Mouse (Mus musculus) heart, embryonic 13.5 days (tissue): ENCODE measurements around the gene Cd300ld3. TPM values are rescaled to one million over a fixed set of nuclear protein-coding genes. Genes with fewer than 3 reads are reported as not detected.
A peak's percentile ranks its signal among the peaks of the same experiment; 100 is the strongest.

Experiments used
- ATAC-seq: fragments of 200-750 bp; cut with Nextera tagmentation; 2 replicates; pipeline ENCODE4 v1.8.0; 2017; ENCODE audit warnings: moderate TSS enrichment; ENCODE audit not compliant: insufficient number of reproducible peaks, low FRiP score, low TSS enrichment; ENCODE audit errors: extremely low read depth
- H3K27ac ChIP-seq: fragments of 300-500 bp; sonication (generic); replicated peaks from 2 replicates; pipeline ENCODE4 v1.5.1; 2015; ENCODE audit warnings: moderate library complexity, mild to moderate bottlenecking, inconsistent platforms
- H3K27me3 ChIP-seq: fragments of 300-500 bp; sonication (generic); replicated peaks from 2 replicates; pipeline ENCODE4 v1.6.1; 2015; ENCODE audit warnings: mild to moderate bottlenecking, inconsistent platforms
- H3K36me3 ChIP-seq: fragments of 300-500 bp; sonication (generic); 2 replicates; pipeline ENCODE4 v1.6.1; 2015; ENCODE audit warnings: mild to moderate bottlenecking, inconsistent platforms
- H3K4me1 ChIP-seq: fragments of 300-500 bp; sonication (generic); 2 replicates; pipeline ENCODE4 v1.6.1; 2015; ENCODE audit warnings: inconsistent platforms
- H3K4me2 ChIP-seq: fragments of 300-500 bp; sonication (generic); 2 replicates; pipeline ENCODE4 v1.6.1; 2015; ENCODE audit warnings: inconsistent platforms, mild to moderate bottlenecking, moderate library complexity
- H3K4me3 ChIP-seq: fragments of 300-500 bp; sonication (generic); 2 replicates; pipeline ENCODE4 v1.5.1; 2015; ENCODE audit warnings: moderate library complexity, mild to moderate bottlenecking, inconsistent platforms
- H3K9ac ChIP-seq: fragments of 300-500 bp; sonication (generic); 2 replicates; pipeline ENCODE4 v1.6.1; 2015; ENCODE audit warnings: inconsistent platforms, mild to moderate bottlenecking, moderate library complexity
- H3K9me3 ChIP-seq: fragments of 300-500 bp; sonication (generic); 2 replicates; pipeline ENCODE4 v1.6.1; 2016; ENCODE audit warnings: inconsistent platforms
- WGBS: fragments of 180-500 bp; shearing (Covaris S2); methylation state at CpG from one replicate; pipeline ENCODE4 v1.1.7; 2015; ENCODE audit warnings: mixed read lengths; 5-methylcytosine and 5-hydroxymethylcytosine counted together
- polyA plus RNA-seq: library from polyadenylated mRNA; unstranded; fragments of >200 nt; fragmentation: Nextera tagmentation; extraction: Ambion mirVana; gene quantifications from 2 replicates; pipeline ENCODE4 v1.2.1, GENCODE M21; 2015

Cd300ld3 gene
- polyA plus RNA-seq, 1 experiment from 2014 or later: not detected

- no peak for ATAC-seq
- 67% methylated on average over 5 of the region's 5 CpGs for WGBS
- H3K4me1 ChIP-seq: no peaks in the 10 kb centered on the region
- no peak overlapping the region for H3K4me2 ChIP-seq
- H3K9ac ChIP-seq: no peak overlapping the region
- no peak overlapping the region for H3K27ac ChIP-seq
- peaks cover 17% of the 10 kb centered on the region for H3K27me3 ChIP-seq
- H3K36me3 ChIP-seq: no peaks in the 10 kb centered on the region
- no peaks in the 10 kb centered on the region for H3K9me3 ChIP-seq
- no peak overlapping the region for H3K4me3 ChIP-seq
Measured at GRCm38 (mm10) chr11:115078680-115079079, 30.5 kb upstream of the Cd300ld3 start.

- Histone ChIP-seq H3K36me3 (no peaks in the 10 kb centered on the region), H3K9me3 (no peaks in the 10 kb centered on the region), H3K4me2 (no peak overlapping the region), H3K27me3 (peaks cover 7% of the 10 kb centered on the region), H3K9ac (no peak overlapping the region), H3K4me1 (no peaks in the 10 kb centered on the region), H3K4me3 (no peak overlapping the region), H3K27ac (no peak overlapping the region)
- WGBS: 94% methylated on average over 1 of the region's 1 CpGs
- no peak for ATAC-seq
Measured at GRCm38 (mm10) chr11:115077436-115077835, 29.2 kb upstream of the Cd300ld3 start.

- Histone ChIP-seq H3K9ac (no peak overlapping the region), H3K27me3 (0 out of 2 replicates have a peak, but pooled peaks cover 3% of the 10 kb centered on the region), H3K4me2 (no peak overlapping the region), H3K27ac (no peak overlapping the region), H3K4me3 (no peak overlapping the region), H3K9me3 (no peaks in the 10 kb centered on the region), H3K36me3 (no peaks in the 10 kb centered on the region), H3K4me1 (peaks cover 10% of the 10 kb centered on the region)
- ATAC-seq: no peak
- 36% methylated on average over 5 of the region's 5 CpGs for WGBS
Measured at GRCm38 (mm10) chr11:115075859-115076258, 27.6 kb upstream of the Cd300ld3 start.

GRCm38 (mm10) chr11:115075407-115075806, 27.2 kb upstream of the Cd300ld3 start:
- Histone ChIP-seq H3K36me3 (no peaks in the 10 kb centered on the region), H3K4me1 (peaks cover 10% of the 10 kb centered on the region), H3K4me3 (no peak overlapping the region), H3K9ac (no peak overlapping the region), H3K27ac (no peak overlapping the region), H3K9me3 (no peaks in the 10 kb centered on the region), H3K4me2 (no peak overlapping the region), H3K27me3 (0 out of 2 replicates have a peak, but pooled peaks cover 5% of the 10 kb centered on the region)
- 52% methylated on average over 7 of the region's 7 CpGs for WGBS
- ATAC-seq: no peak

GRCm38 (mm10) chr11:115073002-115073401, 24.8 kb upstream of the Cd300ld3 start:
- H3K9ac ChIP-seq: no peak overlapping the region
- no peaks in the 10 kb centered on the region for H3K36me3 ChIP-seq
- H3K27me3 ChIP-seq: peaks cover 5% of the 10 kb centered on the region; the same call in 1 of the 2 replicates
- H3K4me3 ChIP-seq: no peak overlapping the region
- peaks cover 10% of the 10 kb centered on the region for H3K4me1 ChIP-seq
- no peak overlapping the region for H3K4me2 ChIP-seq
- no peak overlapping the region for H3K27ac ChIP-seq
- ATAC-seq: no peak
- H3K9me3 ChIP-seq: no peaks in the 10 kb centered on the region
- 65% methylated on average over 5 of the region's 5 CpGs for WGBS

- WGBS: 23% methylated on average over 14 of the region's 14 CpGs
- Histone ChIP-seq H3K9ac (no peak overlapping the region), H3K4me3 (no peak overlapping the region), H3K27me3 (peaks cover 5% of the 10 kb centered on the region; the same call in 1 of the 2 replicates), H3K36me3 (no peaks in the 10 kb centered on the region), H3K9me3 (no peaks in the 10 kb centered on the region), H3K27ac (peak overlapping the region; percentile 20; the same call in 1 of the 2 replicates), H3K4me2 (peak overlapping the region; percentile 53), H3K4me1 (peaks cover 10% of the 10 kb centered on the region)
- ATAC-seq: no peak
Measured at GRCm38 (mm10) chr11:115071631-115072294, 23.6 kb upstream of the Cd300ld3 start.

GRCm38 (mm10) chr11:115071015-115071551, 22.9 kb upstream of the Cd300ld3 start:
- no peaks in the 10 kb centered on the region for H3K36me3 ChIP-seq
- ATAC-seq: no peak
- no peaks in the 10 kb centered on the region for H3K9me3 ChIP-seq
- H3K27ac ChIP-seq: no peak overlapping the region
- H3K4me2 ChIP-seq: peak overlapping the region; percentile 53
- 5% methylated on average over 9 of the region's 9 CpGs for WGBS
- no peak overlapping the region for H3K9ac ChIP-seq
- H3K27me3 ChIP-seq: peaks cover 5% of the 10 kb centered on the region; the same call in 1 of the 2 replicates
- no peak overlapping the region for H3K4me3 ChIP-seq
- peaks cover 10% of the 10 kb centered on the region for H3K4me1 ChIP-seq

- no peak overlapping the region for H3K4me2 ChIP-seq
- no peak overlapping the region for H3K4me3 ChIP-seq
- 57% methylated on average over 6 of the region's 6 CpGs for whole genome bisulfite sequencing
Measured at GRCm38 (mm10) chr11:115066768-115067167, 18.6 kb upstream of the Cd300ld3 start.

GRCm38 (mm10) chr11:115062077-115062476, 13.9 kb upstream of the Cd300ld3 start, which contains the start of gene Cd300e:
TSS of gene Cd300e (minus strand) at chr11:115062177.
- WGBS: 42% methylated on average over 5 of the region's 5 CpGs
- Histone ChIP-seq H3K9me3 (no peaks in the 10 kb centered on the region), H3K9ac (no peak within 1 kb of the TSS), H3K36me3 (no peaks in the 10 kb centered on the region), H3K4me2 (no peak within 1 kb of the TSS), H3K27ac (no peak within 1 kb of the TSS), H3K4me1 (no peaks in the 10 kb centered on the region), H3K4me3 (no peak within 1 kb of the TSS), H3K27me3 (no peaks in the 10 kb centered on the region; the same call in 1 of the 2 replicates)
- no peak for ATAC-seq

More at GRCm38 (mm10) chr11:115066768-115067167, 18.6 kb upstream of the Cd300ld3 start:
- H3K9ac ChIP-seq: no peak overlapping the region
- peaks cover 5% of the 10 kb centered on the region; the same call in 1 of the 2 replicates for H3K27me3 ChIP-seq
- no peak for ATAC-seq
- no peak overlapping the region for H3K27ac ChIP-seq
- H3K4me1 ChIP-seq: peaks cover 6% of the 10 kb centered on the region
- no peaks in the 10 kb centered on the region for H3K9me3 ChIP-seq
- no peaks in the 10 kb centered on the region for H3K36me3 ChIP-seq

GRCm38 (mm10) chr11:115059797-115060196, 11.6 kb upstream of the Cd300ld3 start:
- Histone ChIP-seq H3K4me3 (no peak overlapping the region), H3K4me1 (no peaks in the 10 kb centered on the region), H3K27me3 (no peaks in the 10 kb centered on the region; the same call in 1 of the 2 replicates), H3K9ac (no peak overlapping the region), H3K4me2 (no peak overlapping the region), H3K36me3 (no peaks in the 10 kb centered on the region), H3K9me3 (no peaks in the 10 kb centered on the region), H3K27ac (no peak overlapping the region)
- no peak for ATAC-seq
- 66% methylated on average over 2 of the region's 2 CpGs for WGBS

- no peak overlapping the region for H3K4me2 ChIP-seq
- H3K9ac ChIP-seq: no peak overlapping the region
- H3K4me3 ChIP-seq: no peak overlapping the region
- H3K36me3 ChIP-seq: no peaks in the 10 kb centered on the region
- H3K4me1 ChIP-seq: no peaks in the 10 kb centered on the region
- no peak for ATAC-seq
- no peak overlapping the region for H3K27ac ChIP-seq
- 72% methylated on average over 4 of the region's 4 CpGs for WGBS
- H3K27me3 ChIP-seq: no peaks in the 10 kb centered on the region; the same call in 1 of the 2 replicates
- no peaks in the 10 kb centered on the region for H3K9me3 ChIP-seq
Measured at GRCm38 (mm10) chr11:115058701-115059100, 10.5 kb upstream of the Cd300ld3 start.

- no peaks in the 10 kb centered on the region for H3K9me3 ChIP-seq
- H3K4me1 ChIP-seq: no peaks in the 10 kb centered on the region
- no peak for ATAC-seq
Measured at GRCm38 (mm10) chr11:115054537-115054936, 6.3 kb upstream of the Cd300ld3 start.

More at GRCm38 (mm10) chr11:115054537-115054936, 6.3 kb upstream of the Cd300ld3 start:
- no peaks in the 10 kb centered on the region for H3K36me3 ChIP-seq
- H3K4me3 ChIP-seq: no peak overlapping the region
- H3K4me2 ChIP-seq: no peak overlapping the region
- H3K9ac ChIP-seq: no peak overlapping the region
- no peak overlapping the region for H3K27ac ChIP-seq
- H3K27me3 ChIP-seq: no peaks in the 10 kb centered on the region; the same call in none of the 2 replicates
